Comparison of ENCODE assay signal across 8 mouse cellular contexts in genomic region chr3:51482781-51483180, GRCm38 (mm10). TPM values are rescaled to one million over a fixed set of nuclear protein-coding genes. Genes with fewer than 3 reads are reported as not detected.
DNase-seq lines count a peak whose midpoint lies in the region; ATAC-seq and TF ChIP-seq lines count a peak whose summit lies in the region.

No protein-coding gene starts in this region.

- no peak for DNase-seq in heart, postnatal 0 days (ENCODE audit: low spot score)
- no peak for DNase-seq in heart, adult 18-20 months
- DNase-seq in embryonic facial prominence, embryonic 10.5 days (ENCODE audit: low spot score): no peak
- no peak for DNase-seq in hindbrain, postnatal 0 days (ENCODE audit: low spot score)
- DNase-seq in left cerebral cortex, postnatal 10 days (ENCODE audit: extremely low spot score in 1 of 2, low spot score in 2 of 2): no peak
- no peak for DNase-seq in adrenal gland, postnatal 25 days
- DNase-seq in thymus, adult 2 months: no peak

- no peak overlapping the region for H3K9ac ChIP-seq in heart, postnatal 0 days (replicated peaks; ENCODE audit: low read depth, low read length)
- peak overlapping the region; percentile 73; the same call in 1 of the 2 replicates for H3K9ac ChIP-seq in hindbrain, postnatal 0 days (replicated peaks; ENCODE audit: low read length)
- peak overlapping the region; percentile 90; the same call in 1 of the 2 replicates for H3K9ac ChIP-seq in midbrain, embryonic 16.5 days (ENCODE audit: low read depth, low read length)

- no peak for TF ChIP-seq EP300 in heart, postnatal 0 days (IDR thresholded peaks at IDR 0.05; ENCODE audit: low read depth)

- H3K4me1 ChIP-seq in heart, postnatal 0 days (ENCODE audit: control insufficient read depth, insufficient read depth): peaks cover 13% of the 10 kb centered on the region
- H3K4me1 ChIP-seq in embryonic facial prominence, embryonic 10.5 days: peaks cover 27% of the 10 kb centered on the region
- peaks cover 7% of the 10 kb centered on the region for H3K4me1 ChIP-seq in hindbrain, postnatal 0 days (ENCODE audit: insufficient read depth, low read length)
- peaks cover 24% of the 10 kb centered on the region for H3K4me1 ChIP-seq in midbrain, embryonic 16.5 days (ENCODE audit: control insufficient read depth, insufficient read depth, low read length)
- H3K4me1 ChIP-seq in thymus, adult 2 months (replicated peaks; ENCODE audit: control insufficient read depth, insufficient read depth, low read length): peaks cover 2% of the 10 kb centered on the region

- intact Hi-C loops in left cerebral cortex, postnatal 10 days (cut with DNase I): loop anchor here (5.0 kb wide), 1 partner anchor 80 kb away; the partner anchor contains the start of gene Setd7

- TF ChIP-seq POLR2A in thymus, adult 2 months (IDR thresholded peaks at IDR 0.05; ENCODE audit: control insufficient read depth, extremely low read depth, insufficient read depth, low read length, poor library complexity): no peak

- peak overlapping the region; percentile 83 for H3K4me2 ChIP-seq in heart, postnatal 0 days (ENCODE audit: low read depth, low read length)
- H3K4me2 ChIP-seq in hindbrain, postnatal 0 days (ENCODE audit: low read depth, low read length): peak overlapping the region; percentile 79
- H3K4me2 ChIP-seq in midbrain, embryonic 16.5 days (ENCODE audit: low read length): peak overlapping the region; percentile 72

- ATAC-seq in heart, postnatal 0 days (ENCODE audit: insufficient read depth, low read depth): no peak
- no peak for ATAC-seq in hindbrain, postnatal 0 days
- no peak for ATAC-seq in midbrain, embryonic 16.5 days

- no peak for TF ChIP-seq CTCF in heart, postnatal 0 days (IDR thresholded peaks at IDR 0.05; ENCODE audit: low read depth)
- no peak for TF ChIP-seq CTCF in hindbrain, postnatal 0 days (IDR thresholded peaks at IDR 0.05; ENCODE audit: low read depth)
- no peak for TF ChIP-seq CTCF in thymus, adult 2 months (IDR thresholded peaks at IDR 0.05; ENCODE audit: borderline replicate concordance, control insufficient read depth, extremely low read depth, insufficient read depth, low read length, poor library complexity)

- H3K27me3 ChIP-seq in heart, postnatal 0 days (ENCODE audit: control insufficient read depth, insufficient read depth, low read length): no peaks in the 10 kb centered on the region
- no peaks in the 10 kb centered on the region for H3K27me3 ChIP-seq in embryonic facial prominence, embryonic 10.5 days (replicated peaks; ENCODE audit: low read depth, poor library complexity, severe bottlenecking)
- no peaks in the 10 kb centered on the region for H3K27me3 ChIP-seq in hindbrain, postnatal 0 days (ENCODE audit: insufficient read depth, low read length)
- no peaks in the 10 kb centered on the region for H3K27me3 ChIP-seq in midbrain, embryonic 16.5 days (ENCODE audit: control insufficient read depth, insufficient read depth, low read depth, low read length)
- H3K27me3 ChIP-seq in thymus, adult 2 months (ENCODE audit: control insufficient read depth, insufficient read depth, low read length): no peaks in the 10 kb centered on the region

- peak overlapping the region; percentile 96; the same call in 1 of the 2 replicates for H3K27ac ChIP-seq in heart, postnatal 0 days (ENCODE audit: low read depth)
- H3K27ac ChIP-seq in embryonic facial prominence, embryonic 10.5 days (replicated peaks): peak overlapping the region; percentile 94
- peak overlapping the region; percentile 85; the same call in 1 of the 2 replicates for H3K27ac ChIP-seq in hindbrain, postnatal 0 days
- H3K27ac ChIP-seq in midbrain, embryonic 16.5 days (ENCODE audit: low read length): no peak overlapping the region; the same call in 1 of the 2 replicates
- H3K27ac ChIP-seq in thymus, adult 2 months (ENCODE audit: control insufficient read depth, insufficient read depth, low read length): no peak overlapping the region

- no peaks in the 10 kb centered on the region for H3K9me3 ChIP-seq in heart, postnatal 0 days (replicated peaks; ENCODE audit: control insufficient read depth, low read length)
- no peaks in the 10 kb centered on the region for H3K9me3 ChIP-seq in embryonic facial prominence, embryonic 10.5 days
- H3K9me3 ChIP-seq in hindbrain, postnatal 0 days (ENCODE audit: low read length): no peaks in the 10 kb centered on the region
- H3K9me3 ChIP-seq in midbrain, embryonic 16.5 days (replicated peaks; ENCODE audit: control insufficient read depth, low read length, poor library complexity, severe bottlenecking): no peaks in the 10 kb centered on the region

- H3K36me3 ChIP-seq in heart, postnatal 0 days (replicated peaks; ENCODE audit: control insufficient read depth, insufficient read depth, low read length): no peaks in the 10 kb centered on the region
- H3K36me3 ChIP-seq in embryonic facial prominence, embryonic 10.5 days (replicated peaks): peaks cover 8% of the 10 kb centered on the region
- H3K36me3 ChIP-seq in hindbrain, postnatal 0 days (ENCODE audit: insufficient read depth, low read length): no peaks in the 10 kb centered on the region
- H3K36me3 ChIP-seq in midbrain, embryonic 16.5 days (ENCODE audit: control insufficient read depth, insufficient read depth, low read length): no peaks in the 10 kb centered on the region
- H3K36me3 ChIP-seq in thymus, adult 2 months (ENCODE audit: control insufficient read depth, insufficient read depth, low read length): no peaks in the 10 kb centered on the region

- H3K4me3 ChIP-seq in heart, postnatal 0 days (ENCODE audit: low read depth, low read length): no peak overlapping the region
- peak overlapping the region; percentile 84 for H3K4me3 ChIP-seq in embryonic facial prominence, embryonic 10.5 days
- H3K4me3 ChIP-seq in hindbrain, postnatal 0 days (ENCODE audit: low read length): no peak overlapping the region
- H3K4me3 ChIP-seq in midbrain, embryonic 16.5 days (ENCODE audit: low read depth, low read length): no peak overlapping the region; the same call in 1 of the 2 replicates
- no peak overlapping the region for H3K4me3 ChIP-seq in thymus, adult 2 months (ENCODE audit: control insufficient read depth, insufficient read depth, low read length)

- 49% methylated on average over 3 of the region's 3 CpGs for WGBS in heart, postnatal 0 days
- 74% methylated on average over 3 of the region's 3 CpGs for whole genome bisulfite sequencing in embryonic facial prominence, embryonic 10.5 days
- 76% methylated on average over 3 of the region's 3 CpGs for WGBS in hindbrain, postnatal 0 days
- 77% methylated on average over 3 of the region's 3 CpGs for whole genome bisulfite sequencing in midbrain, embryonic 16.5 days
- 66% methylated on average over 3 of the region's 3 CpGs for WGBS in thymus, adult 2 months

RNA-seq across cellular contexts. Expression of gene Rab33b, which starts 0.9 kb away (rescaled TPM):
- 9.0 and 9.5 TPM in 2 replicates for total RNA-seq in heart, postnatal 0 days (2014; rRNA removed; ENCODE audit: low replicate concordance)
- polyA plus RNA-seq in heart, postnatal 0 days (2015; fragmentation: Nextera tagmentation; extraction: Ambion mirVana): 11.3 and 12.7 TPM in 2 replicates
- 1 to 10 TPM; 8.9 to 9.9 TPM for total RNA-seq in heart, adult 18-20 months (2021)
- 14.2 and 15.3 TPM in 2 replicates for polyA plus RNA-seq in embryonic facial prominence, embryonic 10.5 days (2016; fragmentation: Nextera tagmentation; extraction: Ambion mirVana)
- 30.2 and 32.4 TPM in 2 replicates for total RNA-seq in hindbrain, postnatal 0 days (2014; rRNA removed)
- polyA plus RNA-seq in hindbrain, postnatal 0 days (2015; fragmentation: Nextera tagmentation; extraction: Ambion mirVana): 31.8 and 33.2 TPM in 2 replicates
- polyA plus RNA-seq in midbrain, embryonic 16.5 days (2015; fragmentation: Nextera tagmentation; extraction: Ambion mirVana): 33.6 and 33.7 TPM in 2 replicates
- total RNA-seq in left cerebral cortex, postnatal 10 days (2021): 10 to 100 TPM; 24.8 to 29.1 TPM
- total RNA-seq in adrenal gland, postnatal 25 days (2021): 14.1 and 17.4 TPM in 2 replicates
- polyA plus RNA-seq in thymus, adult 2 months (2012; rRNA removed): 15.6 and 17.1 TPM in 2 replicates

Comparison
In these comparisons a context has a peak if more than half of its experiments do, and no peak if none do; other contexts are left out.
1. H3K27ac ChIP-seq: peak in heart, postnatal 0 days (single experiment), embryonic facial prominence, embryonic 10.5 days (single experiment) and hindbrain, postnatal 0 days (single experiment); none in midbrain, embryonic 16.5 days (single experiment) and thymus, adult 2 months (single experiment).
2. Peak in every context shown above with its lines, with median percentiles within 50 percentile points of each other: H3K4me2 ChIP-seq.